Comparison of ENCODE assay signal across 33 mouse cellular contexts in genomic region chr11:53619428-53619827, GRCm38 (mm10). TPM values are rescaled to one million over a fixed set of nuclear protein-coding genes. Genes with fewer than 3 reads are reported as not detected.
DNase-seq lines count a peak whose midpoint lies in the region; ATAC-seq and TF ChIP-seq lines count a peak whose summit lies in the region.
"Had no signal": no experiment of that assay in that cellular context is flagged by ENCODE, and none has a peak within 500 bp of the region (broad histone marks: within the 10 kb centered on the region; RNA-seq: fewer than 3 reads in every experiment).

No protein-coding gene starts in this region.

- peaks cover 35 to 58% of the 10 kb centered on the region in 2 experiments for H3K4me1 ChIP-seq in CH12.LX (ENCODE audit: control insufficient read depth in 1 of 2, insufficient read depth in 2 of 2)
- H3K4me1 ChIP-seq in liver, embryonic 13.5 days (replicated peaks): peaks cover 76% of the 10 kb centered on the region
- H3K4me1 ChIP-seq: embryonic facial prominence, embryonic 12.5 days; embryonic facial prominence, embryonic 15.5 days; hindbrain, embryonic 12.5 days; hindbrain, embryonic 15.5 days had no signal

- dilution Hi-C loops in CH12.LX (cut with MboI; ENCODE audit: extremely low pct_ligation_motif_present, extremely low pct_unique_long_range_greater_than_20kb, low sequenced_read_pairs): no loop called here

- peak; percentile 53 for ATAC-seq in liver, embryonic 13.5 days (ENCODE audit: low read depth)
- peak; percentile 32; the same call in 1 of the 2 replicates for ATAC-seq in megakaryocyte progenitor cell, adult 5-6 weeks (replicated peaks; ENCODE audit: poor library complexity)
- ATAC-seq: forebrain, embryonic 14.5 days; forebrain, postnatal 0 days; Patski had no signal

- no peaks in the 10 kb centered on the region for H3K27me3 ChIP-seq in CH12.LX (replicated peaks)
- H3K27me3 ChIP-seq in liver, embryonic 13.5 days: no peaks in the 10 kb centered on the region
- H3K27me3 ChIP-seq: embryonic facial prominence, embryonic 12.5 days; embryonic facial prominence, embryonic 15.5 days; hindbrain, embryonic 12.5 days; hindbrain, embryonic 15.5 days; Patski had no signal

- TF ChIP-seq CTCF in CH12.LX (conservative IDR thresholded peaks at IDR 0.05 in 1 of 2, IDR thresholded peaks at IDR 0.05 in 1 of 2; ENCODE audit: low read depth in 2 of 2, low read length in 2 of 2): no peak

- H3K79me2 ChIP-seq in CH12.LX (replicated peaks; ENCODE audit: control insufficient read depth, extremely low read depth, insufficient read depth, poor library complexity, severe bottlenecking): peaks cover 23% of the 10 kb centered on the region

- no peak overlapping the region for H3K4me2 ChIP-seq in CH12.LX (ENCODE audit: insufficient read depth, low read depth, poor library complexity, severe bottlenecking)
- H3K4me2 ChIP-seq in liver, embryonic 13.5 days: no peak overlapping the region
- H3K4me2 ChIP-seq: embryonic facial prominence, embryonic 12.5 days; embryonic facial prominence, embryonic 15.5 days; heart, embryonic 11.5 days; hindbrain, embryonic 12.5 days; hindbrain, embryonic 15.5 days had no signal

- DNase-seq in CH12.LX (ENCODE audit: extremely low read depth) (no peak), liver (peak; percentile 58)
- peak; percentile 40 for DNase-seq in liver, embryonic 13.5 days
- DNase-seq in ovary, postnatal 36 days (ENCODE audit: low spot score): no peak
- no peak for DNase-seq in spleen, adult 18-20 months
- no peak for DNase-seq in ovary, postnatal 10 days (ENCODE audit: low spot score)
- DNase-seq: adrenal gland, postnatal 10 days; adrenal gland, postnatal 36 days; cerebellum, adult 2 months; cerebellum, adult 9-11 months; cerebellum, postnatal 25 days; forebrain, postnatal 0 days; gastrocnemius, adult 2 months; gastrocnemius, postnatal 14 days; heart, adult 11 months had no signal

- peaks cover 0 to 13% of the 10 kb centered on the region in 2 experiments for H3K36me3 ChIP-seq in CH12.LX (replicated peaks in 1 of 2; ENCODE audit: control insufficient read depth in 1 of 2, insufficient read depth in 1 of 2, low read length in 1 of 2)
- H3K36me3 ChIP-seq in liver, embryonic 13.5 days: no peaks in the 10 kb centered on the region
- H3K36me3 ChIP-seq: embryonic facial prominence, embryonic 12.5 days; embryonic facial prominence, embryonic 15.5 days; hindbrain, embryonic 12.5 days; hindbrain, embryonic 15.5 days had no signal

- TF ChIP-seq POLR2A in CH12.LX (IDR thresholded peaks at IDR 0.05; ENCODE audit: low read depth, low read length): no peak

- H3K9me3 ChIP-seq in CH12.LX (replicated peaks; ENCODE audit: low read length): peaks cover 8% of the 10 kb centered on the region
- H3K9me3 ChIP-seq in liver, embryonic 13.5 days (replicated peaks): no peaks in the 10 kb centered on the region
- H3K9me3 ChIP-seq: embryonic facial prominence, embryonic 12.5 days; embryonic facial prominence, embryonic 15.5 days; hindbrain, embryonic 15.5 days had no signal

- no peak overlapping the region for H3K27ac ChIP-seq in CH12.LX (ENCODE audit: insufficient read depth, low read depth)
- H3K27ac ChIP-seq in liver, embryonic 13.5 days: no peak overlapping the region
- H3K27ac ChIP-seq: embryonic facial prominence, embryonic 12.5 days; embryonic facial prominence, embryonic 15.5 days; gastrocnemius, adult 2 months; hindbrain, embryonic 12.5 days; hindbrain, embryonic 15.5 days had no signal

- no peak overlapping the region for H3K9ac ChIP-seq in CH12.LX (ENCODE audit: insufficient read depth, low read depth)
- H3K9ac ChIP-seq in liver, embryonic 13.5 days: no peak overlapping the region
- H3K9ac ChIP-seq: embryonic facial prominence, embryonic 12.5 days; embryonic facial prominence, embryonic 15.5 days; forebrain, postnatal 0 days; hindbrain, embryonic 12.5 days; hindbrain, embryonic 15.5 days had no signal

- 23% methylated on average over 6 of the region's 6 CpGs for WGBS in liver, embryonic 13.5 days (ENCODE audit: insufficient replicate concordance)

- H3K4me3 ChIP-seq in CH12.LX (replicated peaks in 1 of 3; ENCODE audit: low read depth in 2 of 3, low read length in 2 of 3, poor library complexity in 1 of 3): no peak overlapping the region
- no peak overlapping the region for H3K4me3 ChIP-seq in liver, embryonic 13.5 days (replicated peaks)
- H3K4me3 ChIP-seq: embryonic facial prominence, embryonic 12.5 days; embryonic facial prominence, embryonic 15.5 days; gastrocnemius, adult 2 months; hindbrain, embryonic 12.5 days; hindbrain, embryonic 15.5 days had no signal

- in situ Hi-C loops in CH12.LX (cut with MboI; ENCODE audit: low pct_ligation_motif_present, low pct_unique_long_range_greater_than_20kb, low sequenced_read_pairs): no loop called here

- no peak for TF ChIP-seq RAD21 in CH12.LX (IDR thresholded peaks at IDR 0.05; ENCODE audit: low read depth, low read length)

- no peak for TF ChIP-seq EP300 in CH12.LX (IDR thresholded peaks at IDR 0.05; ENCODE audit: low read length)

TF ChIP-seq in CH12.LX, 34 proteins besides CTCF, POLR2A, EP300 and RAD21:
- TF ChIP-seq PAX5 (IDR thresholded peaks at IDR 0.05; ENCODE audit: low read length) (no peak), NELFE (IDR thresholded peaks at IDR 0.05; ENCODE audit: low read depth, low read length) (no peak), ELF1 (IDR thresholded peaks at IDR 0.05; ENCODE audit: low read depth, low read length) (no peak), TBP (conservative IDR thresholded peaks at IDR 0.05; ENCODE audit: low read depth, low read length) (0 out of 2 replicates have a peak, but pooled peaks have one; percentile 18), MEF2A (IDR thresholded peaks at IDR 0.05; ENCODE audit: borderline replicate concordance, low read depth, low read length) (no peak), MAFK (IDR thresholded peaks at IDR 0.05; ENCODE audit: insufficient replicate concordance, low read length) (no peak), JUN (IDR thresholded peaks at IDR 0.05; ENCODE audit: insufficient read depth, low read depth, low read length) (no peak), JUND (conservative IDR thresholded peaks at IDR 0.05; ENCODE audit: low read depth, low read length) (no peak), CHD2 (IDR thresholded peaks at IDR 0.05; ENCODE audit: low read length) (no peak), KAT2A (IDR thresholded peaks at IDR 0.05; ENCODE audit: insufficient replicate concordance, low read length) (no peak), UBTF (IDR thresholded peaks at IDR 0.05; ENCODE audit: low read depth, low read length) (0 out of 2 replicates have a peak, but pooled peaks have one; percentile 22), MYC (IDR thresholded peaks at IDR 0.05; ENCODE audit: low read depth, low read length) (no peak; the same call in 1 of the 2 replicates), MAZ (IDR thresholded peaks at IDR 0.05; ENCODE audit: low read depth, low read length) (no peak)

RNA-seq across cellular contexts. Expression of gene Il4, which starts 1.0 kb away (rescaled TPM):
- total RNA-seq in CH12.LX (2012; rRNA removed): 26.3 and 35.6 TPM in 2 replicates
- 75.5 and 83.1 TPM in 2 replicates for total RNA-seq in CH12.LX (2014; rRNA removed)
- polyA plus RNA-seq in CH12.LX (2012; ENCODE audit: insufficient read length, low read depth): 19.5 and 24.5 TPM in 2 replicates
- polyA plus RNA-seq in liver, embryonic 13.5 days (2015; fragmentation: Nextera tagmentation; extraction: Ambion mirVana): 0.60 and 0.82 TPM in 2 replicates
- total RNA-seq in megakaryocyte progenitor cell, adult 5-6 weeks (2015): not detected in 2 replicates
- total RNA-seq in megakaryocyte progenitor cell, adult 5-6 weeks (2017): not detected in 2 replicates
- total RNA-seq: adrenal gland, adult 18-20 months; adrenal gland, postnatal 10 days; adrenal gland, postnatal 36 days; forebrain, postnatal 0 days; gastrocnemius, adult 2 months; gastrocnemius, postnatal 14 days; heart, adult 8-10 months; heart, postnatal 25 days had no signal
- polyA plus RNA-seq: cerebellum, adult 2 months; frontal cortex, adult 2 months; heart, postnatal 0 days had no signal

RNA-seq across cellular contexts. Expression of gene Il13, which starts 15.1 kb away (rescaled TPM):
- total RNA-seq in CH12.LX (2012; rRNA removed) (1.8 and 2.8 TPM in 2 replicates), CH12.LX (2014; rRNA removed) (3.4 and 4.8 TPM in 2 replicates)
- 2.8 and 3.6 TPM in 2 replicates for polyA plus RNA-seq in CH12.LX (2012; ENCODE audit: insufficient read length, low read depth)
- not detected in 2 replicates for polyA plus RNA-seq in liver, embryonic 13.5 days (2015; fragmentation: Nextera tagmentation; extraction: Ambion mirVana)
- not detected in 2 replicates for total RNA-seq in megakaryocyte progenitor cell, adult 5-6 weeks (2015)
- not detected in 2 replicates for total RNA-seq in megakaryocyte progenitor cell, adult 5-6 weeks (2017)
- total RNA-seq: adrenal gland, adult 18-20 months; adrenal gland, postnatal 10 days; adrenal gland, postnatal 36 days; common myeloid progenitor, adult 5-6 weeks; forebrain, postnatal 0 days; gastrocnemius, adult 2 months; gastrocnemius, postnatal 14 days; gastrocnemius, postnatal 4 days; heart, adult 8-10 months; heart, postnatal 25 days; hematopoietic stem cell, adult 5-6 weeks had no signal
- polyA plus RNA-seq: cerebellum, adult 2 months; embryonic facial prominence, embryonic 12.5 days; embryonic facial prominence, embryonic 15.5 days; forebrain, embryonic 11.5 days; forebrain, embryonic 14.5 days; forebrain, postnatal 0 days; frontal cortex, adult 2 months; heart, embryonic 11.5 days; heart, embryonic 14.5 days; heart, postnatal 0 days; hindbrain, embryonic 12.5 days; hindbrain, embryonic 15.5 days; Patski had no signal

RNA-seq across cellular contexts. Expression of gene Kif3a, which starts 52.2 kb away (rescaled TPM):
- 11.3 and 18.3 TPM in 2 replicates for total RNA-seq in CH12.LX (2012; rRNA removed)
- 7.7 and 8.9 TPM in 2 replicates for total RNA-seq in CH12.LX (2014; rRNA removed)
- 26.5 and 27.9 TPM in 2 replicates for polyA plus RNA-seq in CH12.LX (2012; ENCODE audit: insufficient read length, low read depth)
- polyA plus RNA-seq in liver, embryonic 13.5 days (2015; fragmentation: Nextera tagmentation; extraction: Ambion mirVana): 13.3 and 13.8 TPM in 2 replicates
- total RNA-seq in megakaryocyte progenitor cell, adult 5-6 weeks (2015): 3.9 TPM in 2 replicates
- total RNA-seq in megakaryocyte progenitor cell, adult 5-6 weeks (2017): 6.2 and 9.1 TPM in 2 replicates

Comparison
In these comparisons a context has a peak if more than half of its experiments do, and no peak if none do; other contexts are left out.
1. DNase-seq: peak in liver (single experiment) and liver, embryonic 13.5 days (single experiment); none in CH12.LX (single experiment), ovary, postnatal 36 days (single experiment), spleen, adult 18-20 months (0 of 2) and ovary, postnatal 10 days (single experiment).
2. RNA of gene Il4, which starts 1.0 kb away (total RNA-seq): 26.3 to 83.1 TPM in CH12.LX; not detected in megakaryocyte progenitor cell, adult 5-6 weeks; every median in the first group is over 10 times any median in the second.